Mouse (Mus musculus) CD4-positive, CD25-positive, alpha-beta regulatory T cell, adult 2 months (primary cell): ENCODE data around the gene Asic2.

Experiments
- DNase-seq: peaks from one replicate; pipeline ENCODE4 v3.0.0-alpha.2; 2012; ENCODE audit warnings: low read depth, low spot score

The Asic2 gene

DNA sequence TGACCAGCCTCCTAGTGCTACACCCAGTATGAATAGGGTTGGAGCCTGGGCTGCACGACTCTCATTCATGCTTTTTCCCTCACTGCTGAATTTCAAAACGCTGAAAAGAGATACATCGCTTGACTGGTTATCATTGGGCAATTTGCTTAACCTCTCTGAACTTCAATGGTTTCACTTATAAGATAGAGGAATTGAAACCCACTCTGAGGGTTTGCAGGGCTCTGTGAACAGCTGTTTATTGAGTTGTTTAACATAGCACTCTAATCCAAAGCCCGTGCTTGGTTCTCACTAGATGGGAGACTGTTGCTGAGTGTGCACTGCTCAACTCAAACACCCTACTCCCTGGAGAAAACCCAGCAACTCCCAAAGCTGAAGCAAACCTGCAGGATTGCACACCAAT is 776.1 kb downstream of the Asic2 start:
- no peak for DNase-seq

DNA sequence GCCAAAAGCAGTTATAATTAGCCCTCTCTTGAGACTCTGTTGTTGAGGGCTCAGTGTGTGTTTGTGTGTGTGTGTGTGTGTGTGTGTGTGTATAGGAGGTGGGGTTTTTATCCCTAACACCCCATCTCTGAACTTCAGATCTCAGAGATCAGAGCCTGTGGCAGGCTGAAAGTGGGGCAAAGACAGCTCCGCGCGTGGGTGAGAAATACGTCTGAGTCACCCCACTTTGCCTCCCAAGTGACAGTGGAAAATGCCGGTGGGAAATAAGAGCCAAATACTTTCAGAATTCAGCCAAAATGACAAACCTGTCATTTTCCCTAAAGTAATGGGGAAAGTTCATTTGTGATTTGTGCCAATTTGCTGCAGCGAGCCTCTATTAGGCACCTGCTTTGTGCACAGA is 779.2 kb downstream of the Asic2 start:
- no peak for DNase-seq

DNA sequence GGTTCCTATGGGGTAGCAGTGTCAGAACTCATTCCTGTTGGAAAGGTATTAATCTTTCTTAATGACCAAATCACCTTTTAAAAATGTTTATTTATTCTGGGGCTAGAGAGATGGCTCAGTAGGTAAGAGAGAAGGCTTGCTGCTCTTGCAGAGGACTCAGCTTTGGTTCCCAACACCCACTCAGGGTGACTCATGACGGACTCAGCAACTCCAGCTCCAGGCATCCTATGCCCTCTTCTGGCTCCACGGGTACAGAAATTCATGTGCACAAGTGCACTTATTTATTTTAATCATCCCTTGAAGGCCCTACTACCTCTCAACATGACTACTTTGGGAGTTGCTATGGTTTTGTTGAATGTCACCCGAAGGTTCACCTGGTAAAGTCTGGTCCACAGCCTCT is 780.4 kb downstream of the Asic2 start:
- no peak for DNase-seq

DNA sequence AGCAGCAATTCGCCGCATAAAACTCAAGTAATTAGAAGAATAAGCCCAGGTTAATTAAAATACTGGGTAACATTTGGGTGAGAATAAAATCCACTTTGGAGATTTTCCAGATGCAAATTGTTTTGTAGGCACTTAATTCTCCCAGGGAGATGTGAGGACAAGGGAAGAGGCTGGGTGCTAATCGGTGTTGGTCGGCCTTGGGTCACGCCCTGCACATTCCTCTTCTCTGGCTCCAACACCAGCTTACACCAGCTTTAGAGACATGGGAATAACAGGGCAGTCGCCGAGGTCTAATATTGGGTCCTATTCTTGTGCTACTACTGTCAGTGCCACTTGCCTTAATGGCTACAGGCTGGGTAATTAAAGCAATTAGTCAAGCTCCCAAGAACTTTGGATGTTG is 783.5 kb downstream of the Asic2 start:
- DNase-seq, result no peak

DNA sequence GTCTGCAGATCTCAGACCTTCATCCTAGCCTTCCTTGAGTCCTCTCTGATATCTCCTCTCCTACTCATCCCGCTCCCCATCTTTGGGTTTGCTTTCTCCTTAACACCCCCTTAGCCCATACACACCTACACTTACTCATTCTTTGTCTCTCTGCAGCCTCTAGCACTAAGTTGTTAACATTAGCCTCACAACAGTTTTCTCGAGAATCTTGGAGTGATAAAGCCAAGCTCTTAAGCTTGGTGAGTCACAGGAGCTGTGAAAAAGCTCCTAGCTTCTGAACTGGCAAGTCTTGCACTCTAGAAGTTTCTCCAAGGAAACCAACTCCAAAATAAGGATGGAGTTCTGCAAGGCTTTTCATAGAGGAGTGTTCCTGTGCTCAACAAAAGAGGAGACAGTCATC is 803.4 kb downstream of the Asic2 start:
- no peak for DNase-seq

DNA sequence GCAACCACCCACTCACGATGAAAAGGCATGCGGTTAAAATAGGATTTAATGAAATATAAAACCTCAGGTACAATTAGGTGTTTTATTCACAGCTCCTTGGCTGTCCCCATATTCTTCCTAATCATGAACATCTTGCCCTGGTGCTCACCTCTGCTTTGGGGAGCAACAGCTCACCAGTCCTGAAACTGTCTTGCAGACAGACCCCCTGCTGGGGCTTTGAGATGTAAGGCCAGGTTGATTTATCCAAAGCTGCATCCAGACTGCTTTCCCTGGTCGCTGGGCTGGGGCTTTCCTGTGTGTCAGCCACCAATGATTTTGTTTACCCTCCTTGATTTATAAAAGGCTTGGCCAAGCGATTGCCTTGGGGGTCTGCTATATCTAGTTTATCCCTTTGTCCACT is 805.2 kb downstream of the Asic2 start:
- no peak for DNase-seq

DNA sequence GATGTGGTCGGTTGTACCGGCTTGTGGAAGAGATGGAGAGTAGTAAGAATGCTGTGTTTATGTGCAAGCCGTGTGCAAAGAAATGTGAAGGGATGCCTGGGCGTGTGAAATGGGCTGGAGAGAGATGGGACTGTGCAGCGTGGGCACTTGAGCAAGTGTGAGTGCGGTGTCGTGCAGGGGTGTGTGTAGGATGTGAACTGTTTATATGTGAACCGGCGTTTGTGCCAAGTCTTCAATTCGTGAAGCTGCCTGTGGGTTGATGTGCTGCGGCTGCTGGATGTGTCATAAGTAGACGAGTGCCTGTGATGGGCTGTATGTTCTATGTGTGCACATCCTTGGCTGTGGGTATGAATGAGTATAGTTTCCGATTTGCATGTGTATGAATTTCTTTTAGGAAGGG is 814.4 kb downstream of the Asic2 start:
- no peak for DNase-seq

DNA sequence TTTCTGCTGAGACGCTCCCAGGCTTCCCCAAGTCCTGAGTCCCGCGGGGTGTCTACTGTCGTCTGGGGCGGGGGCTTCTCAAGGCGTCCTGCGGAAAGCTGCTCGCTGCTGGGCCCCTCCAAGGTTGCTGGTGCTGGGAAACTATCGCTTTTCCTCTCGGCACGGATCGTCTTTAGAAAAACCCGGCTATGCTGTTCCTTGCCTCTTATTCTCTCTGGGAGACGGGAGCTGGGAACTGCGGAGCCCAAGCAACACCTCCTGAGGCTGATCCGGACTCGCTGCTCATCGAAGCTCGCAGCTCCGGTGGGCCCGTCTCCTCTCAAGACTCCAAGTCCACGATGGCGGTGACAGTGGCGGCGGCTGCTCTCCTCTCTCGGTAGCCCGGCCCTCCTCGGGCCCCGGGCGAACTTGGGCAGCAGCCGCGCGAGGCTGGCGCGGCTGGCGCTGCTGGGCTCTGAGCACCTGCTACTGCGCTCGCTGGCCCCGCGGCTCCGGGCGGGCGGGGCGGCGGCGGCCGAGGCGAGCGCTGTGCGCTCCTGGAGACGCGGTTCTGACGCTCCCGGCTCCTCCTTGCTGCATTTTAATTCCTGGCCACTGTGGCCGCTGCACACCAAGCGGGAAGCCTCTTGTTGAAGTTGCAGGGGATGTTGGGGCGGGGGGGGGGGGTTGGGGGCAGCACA is 815.0 kb downstream of the Asic2 start:
- no peak for DNase-seq

DNA sequence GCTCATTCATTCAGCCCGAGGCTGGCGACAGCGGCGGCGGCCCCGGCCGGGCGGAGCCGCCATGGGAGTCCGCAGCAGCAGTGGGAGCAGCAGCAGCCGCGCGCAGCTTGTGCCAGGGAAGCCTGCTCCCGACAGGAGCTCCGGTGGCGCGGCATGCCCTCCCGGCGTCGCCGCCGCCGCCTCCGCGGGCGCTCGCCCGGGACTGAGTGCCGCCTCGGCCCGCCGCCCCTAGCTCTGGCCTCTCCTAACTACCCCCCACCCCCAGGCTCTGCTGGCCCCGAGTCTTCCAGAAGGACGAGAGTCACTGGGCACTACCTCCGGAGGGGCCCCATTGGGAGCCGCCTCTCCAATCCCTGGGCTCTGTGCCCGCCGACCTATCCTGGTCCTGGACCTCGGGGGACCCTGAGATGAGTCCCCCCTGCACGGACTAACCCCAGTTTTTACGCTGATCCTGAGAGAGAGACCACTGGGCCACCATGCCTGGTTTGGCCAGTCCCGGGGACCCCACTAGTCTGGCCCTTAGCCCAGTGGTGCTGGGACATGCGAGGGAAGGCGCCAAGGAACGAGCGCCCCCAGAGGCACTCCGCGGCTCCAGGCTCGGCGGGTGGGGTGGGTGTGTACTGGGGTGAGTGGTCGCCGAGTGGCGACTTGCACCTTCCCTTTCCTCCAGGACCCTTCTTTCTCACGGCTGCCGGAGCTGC is 815.6 kb downstream of the Asic2 start:
- DNase-seq, result no peak

DNA sequence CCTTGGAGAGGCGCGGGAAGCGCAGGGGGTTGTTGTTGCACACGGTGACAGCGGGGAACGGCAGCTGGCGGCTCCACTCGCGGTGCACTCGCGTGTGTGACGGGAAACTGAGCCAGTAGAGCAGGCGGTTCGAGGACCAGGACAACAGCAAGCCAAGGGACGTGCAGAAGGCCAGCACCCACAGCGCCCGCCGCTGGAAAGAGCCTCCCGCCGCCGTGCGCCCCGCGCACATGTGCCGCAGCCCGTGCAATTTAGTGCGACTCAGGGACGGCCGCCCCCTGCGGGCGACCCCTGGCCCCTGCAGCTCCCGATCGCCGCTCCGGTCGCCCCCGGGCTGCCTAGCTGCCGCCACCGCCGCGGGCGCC is 816.3 kb downstream of the Asic2 start:
- no peak for DNase-seq

DNA sequence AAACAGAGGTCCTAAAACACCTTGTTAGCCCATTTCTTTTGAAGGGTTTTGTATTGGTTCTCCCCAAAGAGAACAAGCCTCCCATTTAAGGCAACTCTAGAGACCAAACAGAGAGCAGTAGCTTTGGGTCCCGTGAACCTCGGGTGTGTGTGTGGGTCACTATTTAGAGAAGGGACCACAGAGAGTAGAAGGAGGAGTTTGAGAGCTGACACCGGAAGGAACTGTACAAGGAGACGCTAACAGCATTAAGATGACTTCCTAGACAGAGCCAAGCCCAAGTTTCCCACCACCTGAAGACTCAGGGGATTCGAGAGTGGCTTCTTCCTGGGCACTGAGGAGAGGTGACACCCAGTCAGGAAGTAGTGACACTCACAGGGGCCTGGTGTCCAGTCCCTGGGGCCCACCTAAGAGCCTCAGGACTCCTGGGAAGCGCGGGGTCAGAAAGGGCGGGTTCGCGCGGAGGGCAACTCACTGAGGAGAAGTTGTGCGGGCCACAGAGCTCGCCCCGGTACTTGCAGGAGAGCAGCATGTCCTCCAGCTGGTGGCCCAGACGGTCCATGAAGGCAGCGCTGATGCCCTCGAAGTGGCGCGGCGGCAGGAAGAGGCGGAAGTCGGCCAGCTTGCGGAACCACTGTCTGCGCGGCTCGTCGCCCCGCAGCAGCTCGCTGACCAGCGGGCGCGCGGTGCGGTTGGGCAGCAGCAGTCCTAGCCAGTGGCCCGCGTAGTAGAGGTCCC is 816.8 kb downstream of the Asic2 start:
- DNase-seq, result no peak

DNA sequence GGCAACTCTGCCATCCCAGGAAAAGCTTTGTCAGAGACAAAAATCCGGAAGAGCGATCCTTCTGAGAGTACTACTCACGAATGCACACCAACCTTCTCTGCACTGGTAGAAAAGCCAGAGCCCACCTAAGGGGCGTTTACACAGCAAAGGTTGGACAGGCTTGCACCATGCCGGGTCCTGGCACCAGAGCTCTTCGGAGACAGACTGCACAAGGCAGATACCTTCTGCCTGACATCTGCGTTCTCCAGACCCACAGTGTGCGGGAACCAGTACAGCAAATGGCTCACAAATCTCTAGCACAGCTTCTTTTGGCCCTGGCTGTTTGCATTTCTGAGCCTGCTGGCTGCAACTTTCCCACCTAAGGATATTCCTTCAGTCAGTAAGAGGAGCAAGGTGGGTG is 817.6 kb downstream of the Asic2 start:
- no peak for DNase-seq

DNA sequence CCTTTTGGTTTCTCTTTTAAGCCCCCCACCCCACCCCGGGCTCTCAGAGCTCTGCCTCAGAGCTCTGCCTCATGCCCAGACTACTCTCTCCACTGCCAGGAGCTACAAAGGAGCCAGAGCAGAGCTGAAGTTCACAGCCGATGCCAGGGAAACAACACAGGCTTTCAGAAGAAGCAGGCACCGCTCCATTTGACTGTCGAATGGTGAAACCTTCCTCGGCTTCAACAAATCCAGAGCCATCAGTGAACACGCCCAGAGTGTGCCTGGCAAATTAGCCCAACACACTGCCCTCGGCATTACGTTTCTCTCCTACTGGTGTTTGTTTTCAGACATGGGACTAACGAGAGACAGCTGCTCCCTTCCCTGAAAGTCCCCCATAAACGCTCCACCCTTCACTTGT is 819.8 kb downstream of the Asic2 start:
- DNase-seq, result no peak

DNA sequence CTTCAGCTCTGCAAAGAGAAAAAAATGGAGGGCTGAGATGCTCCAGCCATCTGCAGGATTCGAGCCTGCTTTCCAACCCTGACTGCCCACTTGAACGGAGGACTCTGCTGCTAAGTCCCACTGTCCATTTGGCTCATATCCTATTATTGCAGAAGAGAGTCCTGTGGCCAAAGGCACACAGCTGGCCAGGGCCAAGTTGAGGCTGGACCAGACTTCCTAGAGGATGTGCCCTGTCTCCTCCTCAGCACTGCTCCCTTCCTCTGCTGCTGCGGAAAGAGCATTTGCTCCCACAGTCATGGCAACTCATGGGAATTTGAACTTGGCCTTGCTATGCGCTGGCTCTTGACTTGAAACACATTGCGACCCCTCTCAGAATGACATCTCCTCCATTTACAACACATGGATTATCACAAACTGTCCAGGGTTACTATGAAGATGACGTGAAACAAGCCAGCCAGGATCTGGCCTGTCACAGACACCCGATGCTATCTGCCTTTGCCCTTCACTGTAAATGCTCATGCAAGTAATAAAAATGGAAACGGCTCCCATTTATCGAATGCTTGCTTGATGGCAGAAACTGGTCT is 821.6 kb downstream of the Asic2 start:
- no peak for DNase-seq

DNA sequence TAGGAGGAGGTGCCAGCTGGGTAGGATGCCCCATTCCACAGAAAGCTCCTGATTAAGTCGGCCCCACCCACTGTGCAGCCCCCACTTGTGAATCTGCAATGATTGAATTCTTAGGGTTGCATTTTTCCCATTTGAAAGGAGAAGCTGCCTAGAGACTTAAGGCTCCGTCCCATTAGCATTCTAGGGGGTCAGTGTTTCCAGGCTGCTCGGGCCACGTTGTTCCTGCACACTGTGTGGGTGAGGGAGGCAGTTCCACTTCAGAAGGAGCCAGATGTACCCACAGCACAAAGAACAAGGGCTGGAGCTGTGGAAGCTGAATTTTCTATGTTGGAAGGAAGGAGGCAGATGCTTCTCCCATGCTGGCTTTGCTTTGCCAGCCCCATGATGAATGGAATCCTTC is 833.1 kb downstream of the Asic2 start:
- no peak for DNase-seq

DNA sequence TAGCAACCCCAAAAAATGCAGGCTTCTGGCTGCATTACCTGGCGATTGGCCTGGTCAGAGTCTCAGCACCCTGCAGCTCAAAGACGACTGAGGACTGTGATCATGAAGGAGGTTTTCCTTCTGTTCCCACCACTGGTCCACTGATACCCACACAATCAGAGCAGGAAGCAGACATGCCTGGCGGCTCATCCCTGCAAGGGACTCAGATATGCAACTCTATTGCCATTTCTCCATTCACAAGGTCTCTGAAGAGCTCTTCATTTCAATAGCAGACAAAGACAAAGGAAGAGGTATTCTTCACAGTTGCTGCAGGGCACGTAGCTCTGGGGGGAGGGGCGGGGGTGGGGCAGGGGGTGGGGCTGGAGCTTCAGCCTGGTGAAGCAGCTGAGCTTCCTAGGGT is 834.3 kb downstream of the Asic2 start:
- DNase-seq, result no peak

DNA sequence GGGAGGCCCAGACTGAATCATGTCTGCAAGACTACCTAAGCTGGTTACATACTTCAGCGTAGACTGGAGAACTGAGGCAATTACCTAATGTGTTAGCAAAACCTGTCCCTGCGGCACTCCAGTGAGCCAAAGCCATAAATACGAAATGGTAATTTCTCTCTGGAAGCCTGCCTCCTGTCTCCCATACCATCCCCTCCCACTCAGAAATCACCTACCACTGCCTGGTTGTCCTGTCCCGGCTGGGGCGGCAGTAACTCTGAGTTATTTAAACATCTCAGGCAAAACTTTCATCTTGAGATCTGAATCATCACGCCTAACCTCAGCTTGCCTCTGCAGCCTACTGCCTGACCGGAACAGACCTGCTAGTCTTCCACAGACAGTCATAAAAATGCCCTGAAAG is 835.6 kb downstream of the Asic2 start:
- no peak for DNase-seq

DNA sequence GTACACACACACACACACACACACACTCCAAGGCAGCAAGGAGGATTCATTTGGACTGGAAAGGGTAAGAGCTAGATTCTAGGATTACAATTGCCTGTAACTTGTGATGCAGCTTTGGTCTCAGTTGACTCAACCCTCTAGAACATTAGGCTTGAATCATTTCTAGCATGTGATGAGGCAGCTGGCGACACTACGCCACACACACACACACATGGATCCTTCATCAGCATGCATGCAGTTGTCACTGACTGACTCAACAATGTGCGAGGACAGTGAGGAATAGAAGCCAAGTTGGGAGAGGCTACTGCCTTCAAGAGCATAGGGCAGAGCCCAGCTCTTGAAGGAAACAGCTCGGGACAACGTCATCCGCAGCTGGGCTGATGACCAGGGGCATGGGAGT is 843.9 kb downstream of the Asic2 start:
- DNase-seq, result no peak

DNA sequence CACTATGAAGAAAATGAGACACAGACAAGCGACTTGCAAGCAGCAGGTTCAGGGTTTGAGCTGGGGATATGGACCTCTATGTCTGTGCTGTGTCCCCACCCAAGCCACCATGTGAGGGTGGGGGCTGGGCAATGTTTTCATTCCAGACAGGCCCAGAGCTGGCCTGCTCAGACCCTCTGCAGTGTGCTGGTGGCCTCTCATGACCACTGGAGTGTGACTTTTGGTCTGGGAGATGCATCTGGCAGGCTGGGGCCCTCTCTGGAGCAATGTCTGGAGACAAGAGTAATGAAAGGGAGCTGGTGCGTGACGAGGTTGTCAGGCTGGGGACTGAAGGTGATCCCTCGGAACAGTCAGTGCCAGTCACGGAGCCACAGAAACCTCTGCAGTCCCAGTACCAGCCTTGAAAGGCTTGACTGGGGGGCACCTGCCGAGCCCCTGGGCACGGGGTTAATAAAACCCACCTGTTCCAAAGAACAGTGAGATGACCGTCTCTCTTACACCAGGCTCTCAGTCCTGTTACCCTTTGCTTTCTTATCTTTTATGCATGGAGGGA is 848.2 kb downstream of the Asic2 start:
- no peak for DNase-seq

DNA sequence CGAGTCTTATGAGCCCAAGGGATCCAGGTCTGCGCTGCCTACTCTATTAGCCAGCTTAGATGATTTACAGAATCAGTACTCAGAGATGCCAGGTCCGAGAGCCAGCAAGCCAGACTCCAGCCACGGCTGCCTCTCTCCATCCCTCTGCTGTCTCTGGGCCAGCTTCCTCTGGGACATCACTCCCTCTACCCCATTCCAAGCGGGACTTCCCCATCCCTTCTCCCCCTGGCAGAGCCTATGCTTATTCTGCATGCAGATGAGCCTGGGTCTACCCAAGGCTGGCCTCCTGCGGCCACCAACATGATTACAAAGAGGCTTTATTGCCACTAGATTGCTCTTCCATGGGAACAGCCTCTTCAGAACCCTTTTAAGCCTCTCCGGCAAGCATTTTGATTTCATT is 850.2 kb downstream of the Asic2 start:
- no peak for DNase-seq

DNA sequence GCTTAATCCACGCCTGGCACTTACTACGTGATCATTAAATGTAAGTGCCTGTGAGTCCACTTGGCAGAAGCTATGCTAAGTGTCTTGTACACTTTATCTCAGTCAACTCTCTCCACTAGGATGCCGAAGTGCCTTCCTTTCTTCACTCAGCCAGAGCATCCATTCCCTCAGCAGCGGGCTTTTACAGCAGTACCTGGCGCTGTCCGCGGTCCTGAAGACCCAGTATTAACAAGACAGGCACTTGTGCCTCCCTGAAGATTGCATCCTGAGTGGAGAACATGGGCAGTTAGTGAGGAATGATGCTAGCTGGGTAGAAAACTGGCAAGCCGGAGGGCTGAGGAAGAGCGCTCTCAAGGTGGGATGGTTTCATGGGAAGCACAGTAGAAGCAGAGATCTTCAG is 852.6 kb downstream of the Asic2 start:
- peak; percentile 1 for DNase-seq

DNA sequence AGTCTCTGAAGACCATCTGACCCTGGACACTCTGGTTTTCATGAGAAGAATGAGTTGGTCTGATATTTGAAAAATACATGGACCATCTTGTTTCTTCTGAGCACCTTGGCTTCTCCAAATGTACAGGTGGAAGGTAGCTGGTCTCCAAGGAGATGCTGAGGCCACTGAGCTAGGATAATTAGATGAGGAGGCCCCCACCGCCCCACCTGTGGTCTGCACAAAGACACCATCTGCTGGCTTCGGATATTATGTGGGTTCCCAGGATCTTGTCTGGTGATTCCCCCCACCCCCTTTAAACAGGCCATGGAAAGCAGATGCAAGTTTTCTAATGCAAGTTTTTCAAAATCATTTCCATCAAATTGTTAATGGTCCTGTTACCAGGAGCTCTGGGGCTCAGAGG is 856.6 kb downstream of the Asic2 start:
- no peak for DNase-seq
